Mouse (Mus musculus): ENCODE results near the gene Igdcc3.

- no peak for TF ChIP-seq POLR2A (IDR thresholded peaks at IDR 0.05; ENCODE audit: low read depth, low read length)
- no peak for TF ChIP-seq CTCF (IDR thresholded peaks at IDR 0.05; ENCODE audit: extremely low read depth, insufficient read length, insufficient replicate concordance, low read depth, low read length)
Measured at GRCm38 (mm10) chr9:65168534-65168933, 27.5 kb downstream of the Igdcc3 start.
